Mouse (Mus musculus) cerebellum, adult (tissue): ENCODE measurements around the gene Nme9.

ENCODE experiments used
- ATAC-seq: cut with Nextera tagmentation; 2 replicates; pipeline ENCODE4 v1.9.2; 2017; ENCODE audit warnings: mild to moderate bottlenecking, moderate library complexity, mixed read lengths; ENCODE audit not compliant: insufficient number of reproducible peaks, low FRiP score, low TSS enrichment

The Nme9 gene

GRCm38 (mm10) chr9:99451161-99451560, at the start of gene Nme9:
Gene Nme9 (plus strand): TSS chr9:99451475.
- no peak for ATAC-seq

- no peak for ATAC-seq
Measured at GRCm38 (mm10) chr9:99409280-99409679, 42.0 kb upstream of the Nme9 start.

- ATAC-seq: no peak
Measured at GRCm38 (mm10) chr9:99411093-99411492, 40.2 kb upstream of the Nme9 start.

DNA sequence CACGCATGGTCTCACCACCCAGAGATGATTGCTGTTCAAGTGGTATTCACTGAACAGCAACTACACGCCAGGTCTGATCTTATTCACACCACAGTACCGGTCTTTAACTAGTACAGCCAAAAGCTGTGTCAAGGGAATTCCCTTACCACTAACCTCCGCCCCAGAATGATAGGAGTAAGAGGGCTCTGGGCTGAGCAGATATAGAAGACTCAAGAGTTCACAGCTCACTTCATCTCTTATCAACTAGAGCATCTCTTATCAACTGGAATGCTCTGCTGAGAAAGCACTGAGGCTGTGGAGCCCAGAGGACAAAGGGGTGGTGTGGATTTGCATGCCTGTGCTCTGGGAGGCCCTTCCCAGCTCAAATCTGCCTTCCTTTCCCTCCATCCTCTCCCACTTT, 39.5 kb upstream of the Nme9 start:
- no peak for ATAC-seq

DNA sequence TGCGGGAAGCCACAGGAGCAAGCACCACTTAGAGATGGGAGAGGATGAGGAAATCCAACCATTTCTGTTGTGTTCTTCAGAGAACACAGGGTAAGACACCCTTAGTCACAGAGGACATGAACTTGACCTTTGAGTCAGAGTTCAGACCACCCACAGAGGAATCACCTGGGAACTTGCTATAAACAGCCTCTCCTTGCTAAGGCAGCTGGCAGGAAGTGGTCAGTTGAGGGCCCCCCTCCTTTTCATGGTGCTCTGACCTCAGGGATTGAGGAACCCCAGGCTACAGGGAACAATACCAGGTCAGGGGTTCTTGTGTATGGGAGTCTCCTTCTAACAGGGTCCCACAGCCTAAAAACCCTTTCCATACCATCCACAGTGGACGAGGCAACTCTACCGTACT, 34.5 kb upstream of the Nme9 start:
- ATAC-seq: no peak

- 0 out of 2 replicates have a peak, but pooled peaks have one; percentile 37 for ATAC-seq
Measured at GRCm38 (mm10) chr9:99417288-99417846, 33.9 kb upstream of the Nme9 start.

GRCm38 (mm10) chr9:99418377-99418776, 32.9 kb upstream of the Nme9 start:
- ATAC-seq: no peak

- no peak for ATAC-seq
Measured at GRCm38 (mm10) chr9:99419951-99420701, 31.1 kb upstream of the Nme9 start.

DNA sequence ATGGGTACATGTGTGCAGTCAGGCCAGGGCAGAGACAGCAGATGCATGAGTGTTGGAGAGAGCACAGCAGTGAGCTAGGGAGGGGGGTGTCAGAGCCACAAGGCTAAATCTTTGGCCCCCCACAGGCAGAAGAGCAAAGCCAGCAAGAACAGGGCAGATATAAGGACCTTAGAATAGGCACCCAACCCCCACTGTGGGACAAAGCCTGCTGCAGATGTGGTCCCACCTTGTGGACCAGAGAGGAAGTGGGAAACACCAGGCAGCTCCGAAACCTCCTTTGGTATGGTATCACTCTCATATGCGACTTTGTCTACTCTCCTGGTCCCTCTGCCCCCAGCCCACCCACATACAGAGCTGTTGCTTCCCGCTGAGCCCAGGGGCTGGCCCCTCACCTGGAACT, 29.4 kb upstream of the Nme9 start:
- no peak for ATAC-seq

DNA sequence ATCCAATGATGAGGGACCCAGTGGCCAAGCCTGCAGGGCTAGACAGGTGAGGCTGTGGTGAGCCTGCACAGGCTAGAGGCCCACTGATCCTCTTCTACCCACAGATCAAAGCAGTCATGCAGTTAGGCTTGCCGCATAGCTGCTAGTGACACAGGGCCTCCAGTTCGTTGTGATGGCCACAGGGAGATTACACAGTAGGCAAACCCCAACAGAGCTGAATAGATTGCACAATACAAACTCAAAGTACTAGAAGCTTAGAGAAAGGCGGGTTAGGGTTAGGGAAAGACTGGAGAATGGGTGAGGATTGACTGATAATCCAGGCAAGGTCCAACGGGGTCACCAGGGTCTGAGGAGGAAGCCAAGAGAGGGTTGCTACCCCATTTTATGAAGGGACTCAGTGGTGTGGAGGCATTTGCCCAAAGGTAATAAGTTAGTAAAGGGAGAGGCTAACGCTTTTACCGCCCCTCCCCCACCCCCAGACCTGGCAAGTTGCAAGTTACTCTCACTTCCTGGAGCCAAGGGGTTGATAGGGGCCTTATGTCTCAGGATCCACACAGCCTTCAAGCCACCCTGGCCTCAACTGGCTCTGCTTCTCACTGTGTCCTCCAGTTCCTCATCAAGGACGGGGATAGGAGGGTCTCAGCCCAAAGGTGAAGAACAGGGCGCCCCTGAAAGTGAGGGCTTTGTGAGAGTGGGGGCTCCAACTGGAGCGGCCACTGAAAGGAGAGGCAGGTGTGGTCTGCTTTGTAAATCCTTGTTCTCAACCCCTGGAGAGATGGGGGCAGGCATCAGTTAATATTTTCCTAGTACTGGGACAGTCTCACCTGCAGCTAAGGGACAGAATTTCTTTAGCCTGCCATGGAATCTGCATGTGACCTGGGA, 27.3 kb upstream of the Nme9 start:
- no peak for ATAC-seq

DNA sequence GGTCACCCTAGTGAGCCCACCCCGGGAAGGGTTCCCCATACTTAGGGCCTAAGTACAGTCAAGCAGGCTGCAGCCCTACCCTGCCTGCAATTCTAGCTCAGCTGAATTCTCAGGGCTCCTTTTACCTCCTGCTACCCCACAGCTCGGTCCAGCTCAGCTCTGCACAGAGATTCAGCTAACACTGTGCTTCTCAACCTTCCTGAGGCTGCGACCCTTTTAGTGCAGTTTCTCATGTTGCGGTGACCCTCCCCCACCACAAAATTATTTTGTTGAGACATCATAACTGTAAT, 26.8 kb upstream of the Nme9 start:
- ATAC-seq: no peak

GRCm38 (mm10) chr9:99425262-99425661, 26.0 kb upstream of the Nme9 start:
- ATAC-seq: no peak

- no peak for ATAC-seq
Measured at GRCm38 (mm10) chr9:99428601-99429331, 22.5 kb upstream of the Nme9 start.

- ATAC-seq: no peak
Measured at GRCm38 (mm10) chr9:99429845-99430244, 21.4 kb upstream of the Nme9 start.

DNA sequence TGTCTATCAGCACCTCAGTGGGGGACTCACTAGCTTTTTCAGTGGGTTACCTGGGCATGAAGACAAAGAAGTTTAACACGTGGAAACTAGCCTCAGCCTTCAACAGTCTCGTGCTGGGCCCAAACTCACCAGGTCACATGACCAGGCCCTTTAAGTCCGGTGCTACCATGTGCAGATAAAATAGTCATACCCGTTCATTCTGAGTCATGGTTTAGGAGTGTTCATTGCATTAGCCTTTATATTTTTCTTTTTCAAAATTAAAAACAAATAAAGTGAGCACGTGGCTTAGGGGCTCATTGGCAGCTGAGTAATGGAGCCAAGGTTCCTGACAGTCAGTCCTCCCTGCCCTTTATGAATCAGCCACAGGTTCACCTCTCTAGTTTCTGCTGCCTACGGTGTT, 20.5 kb upstream of the Nme9 start:
- ATAC-seq: no peak

GRCm38 (mm10) chr9:99431346-99431745, 19.9 kb upstream of the Nme9 start:
- ATAC-seq: no peak

DNA sequence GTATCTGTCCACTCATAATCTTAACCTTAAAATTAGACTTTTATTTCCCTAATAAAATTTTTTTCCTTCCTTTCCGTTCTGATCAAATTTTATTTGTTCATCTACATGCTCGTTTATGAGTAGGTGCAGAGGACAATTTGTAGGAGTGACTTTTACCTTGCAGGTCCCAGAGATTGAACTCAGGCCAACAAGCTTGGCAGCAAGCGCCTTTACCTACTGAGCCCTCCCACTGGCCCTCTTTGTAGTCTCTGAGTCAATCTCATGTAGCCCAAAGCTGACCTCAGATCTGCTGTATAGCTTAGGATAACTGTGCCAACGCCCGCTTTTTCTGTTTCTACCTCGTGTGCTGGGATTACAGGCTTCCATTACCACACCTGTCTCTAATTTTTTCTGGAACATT, 19.3 kb upstream of the Nme9 start:
- ATAC-seq: no peak

GRCm38 (mm10) chr9:99432478-99432877, 18.8 kb upstream of the Nme9 start:
- no peak for ATAC-seq

- ATAC-seq: no peak
Measured at GRCm38 (mm10) chr9:99434892-99435618, 16.2 kb upstream of the Nme9 start.

DNA sequence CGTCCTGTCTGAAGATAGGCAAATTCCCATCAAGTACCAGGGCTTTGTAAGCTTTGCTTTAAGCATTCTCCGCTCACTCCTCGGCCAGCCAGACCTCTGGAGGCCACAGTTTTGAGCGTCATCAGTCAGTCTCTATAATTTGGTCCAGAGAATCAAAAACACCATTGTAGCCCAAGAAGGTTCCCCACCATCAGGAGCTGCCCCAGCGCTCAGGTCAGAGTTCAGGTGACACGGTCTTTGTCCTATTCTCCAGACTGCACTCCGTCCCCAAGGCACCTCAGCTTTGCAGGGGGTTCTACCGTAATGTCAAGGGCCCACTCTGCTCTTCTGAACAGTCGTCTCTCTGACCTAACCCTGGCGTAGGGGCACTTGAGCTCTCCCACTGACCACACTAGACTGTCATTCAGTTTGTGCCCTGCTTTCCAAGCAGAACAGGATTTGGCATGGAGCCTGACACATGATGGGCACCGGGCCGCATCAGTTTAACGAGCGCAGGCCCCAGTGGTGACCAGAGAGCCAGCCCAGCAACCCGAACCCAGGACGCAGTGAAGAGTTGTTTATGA, 15.6 kb upstream of the Nme9 start:
- ATAC-seq: no peak; the same call in 1 of the 2 replicates
